Mouse (Mus musculus): Measurements from ENCODE around the gene Dpf1.

Gene Dpf1

DNA sequence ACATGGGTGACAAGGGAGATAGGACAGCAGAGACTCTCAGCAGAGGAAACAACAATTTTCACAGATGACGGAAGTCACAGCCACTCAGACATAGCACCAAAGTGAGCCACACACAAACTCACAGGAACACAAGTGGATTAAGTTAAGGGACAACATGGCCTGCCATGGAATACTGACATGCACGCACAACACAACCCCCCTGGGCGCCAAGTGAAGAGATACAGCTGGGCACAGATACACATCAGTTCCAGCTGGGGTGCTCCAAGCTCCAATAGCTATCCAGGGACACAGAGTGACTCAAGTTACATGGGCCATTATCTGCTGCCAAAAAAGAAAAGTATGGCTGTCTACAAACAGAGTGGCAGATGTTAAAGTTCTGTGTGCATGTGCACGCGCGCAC is 13.9 kb upstream of the Dpf1 start:
- DNase-seq = no peak

- peak; percentile 35 for DNase-seq
Measured at GRCm38 (mm10) chr7:29290691-29291485, 12.9 kb upstream of the Dpf1 start.

DNA sequence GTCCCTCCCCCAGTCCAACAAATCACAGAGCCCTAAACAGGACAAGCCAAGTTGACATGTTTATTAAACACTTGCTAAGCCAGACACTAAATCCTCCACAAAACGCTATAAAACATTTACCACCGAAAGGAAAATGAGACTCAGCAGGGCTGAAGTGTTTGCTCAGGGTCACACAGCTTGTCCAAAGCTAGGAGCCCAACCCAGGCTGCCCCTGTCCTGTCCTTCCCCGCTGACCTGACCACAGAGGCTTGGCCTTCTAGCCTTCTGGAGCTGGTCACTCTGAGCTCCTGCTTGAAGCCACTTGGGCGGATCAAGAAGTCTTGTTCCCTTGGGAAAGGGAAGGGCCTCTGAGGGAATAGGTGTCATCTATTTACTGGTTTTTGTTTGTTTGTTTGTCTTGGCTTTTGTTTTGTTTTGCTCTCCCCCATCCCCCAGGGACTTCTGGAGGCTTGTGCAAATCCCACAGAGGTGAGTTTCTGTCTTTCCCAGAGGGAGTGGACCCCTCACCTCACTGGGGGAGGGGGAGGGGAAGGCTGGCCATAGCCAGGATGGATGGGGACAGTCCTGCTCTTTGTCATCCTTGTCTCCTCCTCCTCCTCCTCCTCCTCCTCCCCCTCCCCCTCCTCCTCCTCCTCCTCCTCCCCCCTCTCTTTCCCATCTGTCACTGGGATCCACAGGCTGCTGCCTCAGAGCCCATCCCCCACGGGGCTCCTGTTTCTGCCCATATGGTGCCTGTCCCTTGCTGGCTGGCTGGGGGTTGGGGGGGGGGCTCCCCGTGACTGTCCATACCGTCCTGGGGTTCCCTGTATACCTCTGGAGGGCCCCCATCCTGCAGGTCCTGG is 11.9 kb upstream of the Dpf1 start:
- DNase-seq = peak; percentile 71

DNA sequence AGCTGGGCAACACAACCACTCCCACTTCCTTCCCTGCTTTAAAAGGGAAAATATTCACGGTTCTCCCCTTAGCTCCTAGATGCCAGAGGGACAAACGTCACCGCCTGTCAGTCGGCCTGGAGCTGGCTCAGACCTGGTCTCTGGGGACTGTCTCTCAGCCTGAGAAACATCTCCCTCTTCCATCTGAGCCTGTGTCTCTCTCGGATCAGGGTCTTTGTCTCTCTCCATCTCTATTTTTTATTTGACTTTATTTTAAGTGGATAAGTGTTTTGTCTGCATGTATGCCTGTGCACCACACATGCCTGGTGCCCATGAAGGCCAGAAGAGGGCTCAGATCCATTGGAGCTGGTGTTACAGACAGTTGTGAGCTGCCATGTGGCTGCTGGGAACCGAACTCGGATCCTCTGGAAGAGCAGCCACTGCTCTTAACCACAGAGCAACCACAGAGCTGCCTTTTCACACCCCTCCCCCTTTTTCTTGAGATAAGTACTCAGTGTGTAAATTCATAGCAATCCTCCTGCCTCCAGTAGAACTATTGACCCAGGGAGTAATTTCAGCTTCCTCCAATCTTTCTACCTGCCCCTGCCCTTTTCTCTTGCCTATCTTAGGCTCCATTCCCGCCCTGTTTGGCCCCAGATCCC is 11.2 kb upstream of the Dpf1 start:
- DNase-seq = peak; percentile 62

- DNase-seq = no peak
Measured at GRCm38 (mm10) chr7:29293131-29294065, 10.4 kb upstream of the Dpf1 start.

- DNase-seq = peak; percentile 17
Measured at GRCm38 (mm10) chr7:29294111-29294761, 9.5 kb upstream of the Dpf1 start.

DNA sequence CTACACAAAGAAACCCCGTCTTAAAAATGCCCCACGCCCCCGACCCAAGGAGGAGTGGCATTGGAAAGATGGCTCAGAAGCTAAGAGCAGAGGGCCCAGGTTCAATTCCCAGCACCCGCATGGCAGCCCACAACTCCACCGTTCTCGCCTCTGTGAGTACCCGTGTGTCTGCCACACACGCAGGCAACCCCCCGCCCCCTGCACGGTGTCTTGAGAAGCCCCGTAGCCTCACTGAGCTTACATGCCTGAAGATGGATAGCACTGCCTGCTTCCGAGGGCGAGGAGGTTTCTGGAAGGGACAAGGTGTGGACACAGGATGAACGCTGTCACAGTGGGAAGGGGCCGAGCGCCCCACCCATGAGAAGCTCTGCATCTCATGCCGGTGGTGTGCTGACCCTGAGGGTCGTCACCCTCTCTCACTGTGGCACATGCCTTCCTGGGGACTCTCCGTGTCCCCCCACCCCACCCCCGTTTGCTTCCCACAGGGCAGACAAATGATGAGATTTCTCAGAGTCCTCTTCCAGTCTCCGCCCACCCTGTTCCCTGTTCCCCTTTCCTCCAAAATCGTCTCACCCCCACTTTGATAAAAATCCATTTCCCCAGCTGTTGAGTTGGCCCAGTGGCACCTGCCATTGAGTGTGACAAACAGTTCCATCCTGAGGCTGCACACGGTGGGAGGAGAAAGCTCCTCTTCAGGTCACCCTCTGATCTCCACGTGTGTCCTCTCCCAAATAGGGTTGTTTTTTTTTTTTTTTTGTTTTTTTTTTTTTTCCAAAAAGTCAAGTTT is 7.7 kb upstream of the Dpf1 start:
- DNase-seq = no peak

GRCm38 (mm10) chr7:29296998-29297397 is 6.8 kb upstream of the Dpf1 start:
- peak; percentile 75 for DNase-seq

GRCm38 (mm10) chr7:29301127-29301566 is 2.6 kb upstream of the Dpf1 start:
- DNase-seq = peak; percentile 82

DNA sequence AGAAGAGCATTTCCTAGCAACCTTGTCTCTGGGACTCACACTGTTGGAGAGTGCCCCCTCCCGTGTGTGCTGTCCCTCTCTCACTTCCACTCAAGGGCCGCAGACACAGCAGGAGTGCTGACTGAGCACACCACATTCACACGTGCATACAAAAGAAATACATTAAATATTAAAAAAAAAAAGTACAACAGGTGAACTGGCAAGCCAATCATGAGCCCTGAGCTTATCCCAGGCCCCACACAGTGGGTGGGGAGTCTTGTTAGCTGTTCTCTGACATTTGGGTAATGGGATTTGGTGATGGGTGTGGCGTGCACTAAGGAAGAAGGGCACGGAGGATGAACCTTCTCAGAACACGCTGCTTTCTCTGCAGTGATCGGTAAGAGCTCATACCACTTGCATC is 1.1 kb upstream of the Dpf1 start:
- DNase-seq = no peak

GRCm38 (mm10) chr7:29304463-29305262 is 912 bp downstream of the Dpf1 start:
- peak; percentile 45 for DNase-seq

DNA sequence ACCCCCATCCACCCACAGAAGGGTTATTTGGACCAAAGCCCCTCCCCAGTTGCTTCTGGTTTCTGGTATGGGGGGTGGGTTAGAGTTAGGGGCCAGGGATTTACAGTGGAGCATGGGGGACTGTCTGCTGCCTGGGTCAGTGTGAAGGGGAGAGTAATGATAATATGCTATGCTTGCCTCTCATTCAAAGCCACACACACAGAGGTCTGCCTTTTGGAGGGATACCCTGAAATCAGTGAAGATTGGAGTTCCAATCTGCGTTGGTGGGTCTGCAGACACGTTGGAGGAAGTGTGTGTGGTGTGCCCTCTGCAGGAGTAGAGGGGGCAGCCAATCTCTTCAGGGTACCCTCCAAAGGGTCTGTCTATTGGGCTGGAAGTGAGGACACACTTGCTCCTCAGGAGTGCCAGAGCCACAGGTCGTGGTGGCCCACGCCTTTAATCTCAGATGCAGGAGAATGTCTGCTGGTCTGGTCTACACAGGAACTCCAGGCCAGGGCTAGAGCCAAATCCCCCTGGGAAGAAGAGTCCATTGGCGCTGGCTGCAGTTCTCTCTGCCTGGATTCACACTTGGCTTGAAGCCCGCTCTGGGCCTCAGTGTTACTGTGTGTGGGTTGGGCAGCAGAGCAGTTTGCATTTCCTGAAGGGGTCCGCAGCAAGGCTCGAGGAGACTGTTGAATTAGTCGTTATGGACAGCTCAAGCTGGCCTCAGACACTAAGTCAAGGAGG is 1.7 kb downstream of the Dpf1 start:
- peak; percentile 51 for DNase-seq

GRCm38 (mm10) chr7:29306108-29306507 is 2.4 kb downstream of the Dpf1 start:
- no peak for DNase-seq

DNA sequence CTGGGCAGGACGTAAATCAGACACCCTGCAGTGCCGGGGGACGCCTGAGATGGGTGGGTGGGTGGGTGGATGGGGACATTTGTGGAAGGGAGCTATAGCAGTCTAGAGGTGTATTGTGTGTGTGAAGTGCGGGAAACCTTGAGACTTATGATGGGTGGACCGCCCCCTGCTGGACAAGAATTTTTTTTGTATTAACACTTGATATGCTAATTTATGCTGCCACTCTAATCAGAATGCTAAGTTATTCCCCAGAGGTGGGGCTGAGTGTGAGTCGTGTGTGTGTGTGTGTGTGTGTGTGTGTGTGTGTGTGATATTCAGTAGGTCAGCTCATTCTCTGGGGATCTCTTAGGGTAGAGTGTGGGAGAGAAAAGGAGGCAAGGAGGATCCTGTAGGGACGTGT is 2.9 kb downstream of the Dpf1 start:
- peak; percentile 70 for DNase-seq

- DNase-seq = peak; percentile 96
Measured at GRCm38 (mm10) chr7:29307350-29308104, 3.8 kb downstream of the Dpf1 start.

- DNase-seq = peak; percentile 66
Measured at GRCm38 (mm10) chr7:29309221-29309721, 5.5 kb downstream of the Dpf1 start.

DNA sequence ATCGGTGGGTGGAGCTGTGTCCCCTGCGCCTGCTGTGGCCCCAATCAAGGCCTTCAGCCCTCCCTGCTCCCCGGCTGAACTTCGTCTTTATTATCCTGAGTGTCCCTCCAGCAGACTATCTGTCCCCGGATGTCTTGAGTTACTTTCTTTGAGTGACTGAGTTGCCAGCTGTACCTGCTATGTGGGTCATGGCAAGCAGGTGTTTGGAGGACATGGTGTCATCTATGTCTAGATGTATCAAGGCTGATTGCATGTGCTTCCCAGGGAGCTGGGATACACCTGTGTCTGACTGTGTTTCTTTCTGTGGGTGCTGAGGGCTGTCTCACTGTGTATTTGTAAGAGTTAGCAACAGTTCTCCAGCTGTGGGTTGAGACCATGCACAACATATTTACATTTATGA is 6.0 kb downstream of the Dpf1 start:
- DNase-seq = no peak

DNA sequence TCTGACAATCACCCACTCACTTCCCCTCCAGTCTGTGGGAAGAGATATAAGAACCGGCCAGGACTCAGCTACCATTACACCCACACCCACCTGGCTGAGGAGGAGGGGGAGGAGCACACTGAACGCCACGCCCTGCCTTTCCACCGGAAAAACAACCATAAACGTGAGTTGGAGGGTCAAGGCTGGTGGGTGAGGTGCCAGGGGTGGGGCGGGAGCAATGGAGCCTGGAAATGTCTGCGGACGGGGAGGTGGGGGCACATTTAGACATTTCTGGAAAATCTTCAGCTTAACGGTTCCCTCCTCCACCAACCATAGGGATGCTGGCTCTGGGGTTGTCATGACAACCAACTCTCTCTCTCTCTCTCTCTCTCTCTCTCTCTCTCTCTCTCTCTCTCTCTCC is 9.3 kb downstream of the Dpf1 start:
- DNase-seq = no peak

All from cerebellum, adult 8-10 months (tissue).